Mouse (Mus musculus) R1 (cell line): ENCODE data around the gene Ldah.

ENCODE experiments used
- DNase-seq: peaks from one replicate; pipeline ENCODE4 v3.0.0-alpha.2; 2018; ENCODE audit warnings: low read depth, low spot score

The Ldah gene

GRCm38 (mm10) chr12:8281225-8282017 is 73.5 kb downstream of the Ldah start:
- no peak for DNase-seq

- peak; percentile 86 for DNase-seq
Observed at GRCm38 (mm10) chr12:8287970-8288369, 80.1 kb downstream of the Ldah start.

DNA sequence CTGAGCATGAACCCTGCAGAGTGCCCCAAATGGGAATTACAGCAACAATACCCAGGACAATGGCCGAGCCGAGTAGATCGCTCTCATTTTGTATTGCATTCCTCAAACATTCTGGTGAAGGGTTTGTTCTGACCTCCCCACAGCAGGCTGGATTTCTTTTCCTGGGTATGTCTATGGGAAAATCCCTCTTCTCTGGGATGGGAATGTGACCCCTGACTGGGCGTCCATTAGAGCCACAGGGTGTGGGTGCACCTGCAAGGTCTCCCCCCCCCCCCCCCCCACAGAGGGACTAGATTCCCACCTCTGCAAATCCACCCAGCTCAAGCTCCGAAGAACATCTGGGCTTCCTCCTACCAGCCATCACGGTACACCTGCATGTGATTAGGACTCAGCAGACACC is 81.2 kb downstream of the Ldah start:
- DNase-seq: peak; percentile 79

- no peak for DNase-seq
Observed at GRCm38 (mm10) chr12:8289499-8289898, 81.6 kb downstream of the Ldah start.

GRCm38 (mm10) chr12:8291157-8291853 is 83.4 kb downstream of the Ldah start:
- DNase-seq: no peak

DNA sequence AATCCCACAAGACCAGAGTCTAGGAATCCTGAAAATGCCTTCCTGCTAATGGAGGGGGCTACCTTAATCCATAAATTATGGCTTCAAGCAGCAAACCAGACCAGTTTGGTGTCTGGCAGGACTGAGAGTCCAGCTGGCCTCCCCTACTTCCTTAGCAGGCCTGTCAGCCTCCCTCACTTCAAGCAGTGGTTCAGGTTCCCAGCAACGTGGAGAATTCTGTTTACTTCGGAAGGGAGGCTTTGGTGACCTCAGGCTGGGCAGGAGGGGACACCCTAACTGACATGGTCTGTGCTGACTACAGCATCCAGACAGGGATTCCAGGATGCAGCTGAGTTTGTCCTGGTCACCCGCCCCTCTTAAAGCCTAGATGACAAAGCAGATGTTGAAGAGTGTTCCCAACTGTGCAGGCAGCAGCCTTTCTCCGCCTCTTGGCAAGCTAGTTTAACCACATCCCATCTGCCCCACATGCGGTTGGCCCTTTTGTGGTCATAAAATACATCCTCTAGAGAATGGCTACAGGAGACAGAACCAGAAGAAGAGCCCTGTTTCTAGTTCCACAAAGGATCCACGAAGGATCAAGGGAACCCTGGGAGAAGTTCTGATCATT is 87.5 kb downstream of the Ldah start:
- no peak for DNase-seq

DNA sequence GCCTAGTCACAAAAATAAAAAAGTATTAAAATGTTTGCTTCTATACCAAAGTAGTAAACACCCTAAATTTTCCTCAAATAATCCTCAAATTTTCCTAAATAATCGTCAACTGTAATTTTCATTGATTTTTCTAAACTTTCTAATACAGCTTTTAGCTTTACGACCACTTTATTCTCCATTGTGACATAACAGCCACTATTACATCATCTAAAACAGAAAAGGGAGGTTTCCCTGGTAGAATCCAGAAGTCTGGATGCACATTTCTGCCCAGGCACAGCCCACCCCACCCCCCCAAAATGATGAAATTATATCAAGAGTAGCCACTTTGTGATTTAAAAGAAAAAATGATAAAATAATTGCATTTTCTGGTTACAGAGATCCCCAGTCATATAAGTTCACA is 88.2 kb downstream of the Ldah start:
- no peak for DNase-seq

DNA sequence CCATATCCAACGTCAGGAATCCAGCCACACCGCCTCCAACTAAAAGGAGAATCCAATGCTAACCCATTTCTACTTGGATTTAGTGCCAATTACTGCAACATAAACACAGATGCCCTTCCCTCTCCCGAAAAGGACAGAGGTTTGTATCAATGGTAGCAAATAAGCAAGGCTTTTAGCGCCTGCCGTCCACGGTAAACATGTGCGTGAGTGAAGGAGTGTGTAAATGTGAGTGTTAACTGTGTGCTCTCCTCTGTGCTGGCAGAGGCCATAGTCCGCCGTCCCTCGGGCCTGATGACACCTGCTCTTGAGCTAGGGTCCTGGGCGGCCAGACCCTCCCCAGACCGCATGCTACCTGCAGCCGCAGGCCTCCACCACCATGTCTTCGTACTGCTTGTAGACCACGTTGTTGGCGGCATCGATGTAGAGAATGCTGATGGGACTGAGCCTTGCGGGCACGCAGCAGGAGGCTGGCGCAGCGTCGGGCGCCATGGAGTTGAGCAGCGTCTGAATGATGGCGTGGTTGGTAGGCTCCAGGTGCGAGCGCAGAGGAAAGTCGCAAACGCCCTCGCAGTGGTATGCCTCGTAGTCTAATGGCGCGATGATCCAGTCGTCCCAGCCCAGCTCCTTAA is 89.8 kb downstream of the Ldah start:
- peak; percentile 48 for DNase-seq

GRCm38 (mm10) chr12:8298361-8299142 is 90.6 kb downstream of the Ldah start:
- peak; percentile 50 for DNase-seq

GRCm38 (mm10) chr12:8299143-8300110 is 91.5 kb downstream of the Ldah start:
- no peak for DNase-seq

DNA sequence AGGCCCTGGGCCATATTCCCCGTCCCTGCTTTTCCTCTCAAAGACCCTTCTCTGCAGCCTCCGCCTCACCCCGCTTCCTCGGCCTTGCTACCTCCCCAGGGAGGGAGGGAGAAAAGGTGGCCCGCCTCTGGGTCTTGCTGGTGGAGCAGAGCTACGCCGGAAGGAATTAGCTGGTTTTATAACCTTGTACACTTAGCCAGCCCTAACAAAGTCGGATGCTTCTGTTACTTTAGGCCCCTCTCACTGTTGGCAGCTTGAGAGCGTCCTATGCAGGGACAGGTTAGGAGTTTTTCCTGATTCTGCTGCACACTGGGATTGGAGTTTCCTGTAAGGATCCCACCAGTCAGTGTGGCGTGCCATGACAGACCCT is 92.2 kb downstream of the Ldah start:
- DNase-seq: no peak

DNA sequence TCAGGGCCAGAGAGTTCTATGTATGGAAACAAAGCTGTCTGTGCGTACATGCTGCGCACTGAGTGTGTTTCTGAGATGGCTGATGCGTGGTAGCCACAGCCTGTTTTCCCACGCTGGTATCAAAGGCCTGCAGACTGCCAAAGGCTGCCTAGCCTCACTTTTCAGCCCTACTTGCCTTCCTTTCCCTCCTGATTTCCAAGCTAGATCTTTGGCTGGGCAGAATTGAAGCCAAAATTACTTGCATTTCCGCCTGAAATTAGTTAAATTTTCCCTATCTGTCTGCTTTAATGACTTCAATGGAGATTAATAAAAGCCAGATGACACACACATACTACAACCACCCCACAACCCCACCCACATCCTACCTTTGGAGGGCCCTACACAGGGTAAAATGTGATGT is 92.6 kb downstream of the Ldah start:
- DNase-seq: no peak

- DNase-seq: no peak
Observed at GRCm38 (mm10) chr12:8301011-8301814, 93.3 kb downstream of the Ldah start.

DNA sequence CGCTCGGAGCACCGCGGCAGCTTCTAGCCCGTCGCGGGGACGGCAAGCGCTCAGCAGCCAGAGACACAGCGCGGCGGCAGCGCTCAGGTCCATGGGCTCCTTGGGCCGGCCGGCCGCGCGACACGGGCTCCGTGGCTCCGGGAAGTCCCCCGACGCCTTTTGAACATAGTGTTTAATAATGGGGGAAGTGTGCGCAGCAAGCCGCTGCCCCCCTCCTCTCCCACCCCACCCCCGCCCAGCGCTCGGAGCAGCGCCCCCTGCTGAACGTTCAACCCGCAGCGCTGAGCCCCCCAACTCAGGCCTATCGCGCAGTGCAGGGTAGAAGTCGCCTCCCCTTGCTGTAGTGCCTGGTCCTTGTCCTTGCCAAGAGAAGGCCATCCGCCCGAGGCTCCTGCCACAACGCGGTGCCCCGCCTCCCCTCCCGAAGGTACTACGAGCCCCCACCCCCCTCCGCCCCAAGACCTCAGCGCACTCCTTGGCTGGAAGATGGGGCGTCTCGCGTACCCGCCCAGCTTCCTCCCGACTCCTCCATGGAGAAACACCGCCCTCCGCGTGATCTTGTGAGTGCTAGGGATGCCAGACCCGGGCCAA is 94.0 kb downstream of the Ldah start, which contains the start of gene Gdf7:
TSS of gene Gdf7 (minus strand) at position 114 of the 591 bp plus-strand sequence.
- peak; percentile 77 for DNase-seq

DNA sequence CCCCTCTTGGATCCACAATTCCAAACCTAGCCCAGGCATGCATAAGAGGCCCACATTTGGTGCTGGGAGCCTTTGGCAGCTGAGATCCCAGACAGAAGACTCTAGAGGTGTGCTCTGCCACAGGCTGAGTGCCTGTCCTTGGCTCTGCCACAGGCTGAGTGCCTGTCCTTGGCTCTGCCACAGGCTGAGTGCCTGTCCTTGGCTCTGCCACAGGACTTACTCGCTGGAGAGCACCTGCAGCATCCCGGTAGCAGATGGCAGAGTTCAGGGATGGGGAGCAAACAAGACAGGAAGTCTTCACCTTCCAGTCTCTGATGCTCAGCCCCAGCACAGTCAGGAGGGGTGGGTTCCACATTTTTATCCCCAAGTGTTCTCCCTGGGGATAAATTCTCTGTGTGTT is 97.4 kb downstream of the Ldah start:
- DNase-seq: no peak

DNA sequence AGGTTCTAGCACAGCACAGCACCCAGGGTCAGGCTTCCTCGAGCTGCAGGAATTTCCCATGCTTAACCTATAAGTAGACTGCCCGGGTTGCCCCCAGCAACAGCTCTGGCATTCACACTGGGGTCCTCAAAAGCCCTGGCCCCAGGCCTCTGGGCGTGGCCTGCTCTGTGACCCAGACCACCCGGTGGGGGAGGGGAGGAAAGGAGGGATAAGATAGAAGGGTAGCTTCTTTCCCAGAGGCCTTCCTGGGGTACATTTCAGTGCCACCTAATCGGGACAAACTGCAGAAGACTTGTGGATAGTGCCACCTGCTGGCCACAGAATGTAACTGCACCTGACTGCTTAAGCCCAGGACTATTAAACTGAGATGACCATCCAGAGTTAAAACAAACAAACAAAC is 98.5 kb downstream of the Ldah start:
- peak; percentile 81 for DNase-seq

DNA sequence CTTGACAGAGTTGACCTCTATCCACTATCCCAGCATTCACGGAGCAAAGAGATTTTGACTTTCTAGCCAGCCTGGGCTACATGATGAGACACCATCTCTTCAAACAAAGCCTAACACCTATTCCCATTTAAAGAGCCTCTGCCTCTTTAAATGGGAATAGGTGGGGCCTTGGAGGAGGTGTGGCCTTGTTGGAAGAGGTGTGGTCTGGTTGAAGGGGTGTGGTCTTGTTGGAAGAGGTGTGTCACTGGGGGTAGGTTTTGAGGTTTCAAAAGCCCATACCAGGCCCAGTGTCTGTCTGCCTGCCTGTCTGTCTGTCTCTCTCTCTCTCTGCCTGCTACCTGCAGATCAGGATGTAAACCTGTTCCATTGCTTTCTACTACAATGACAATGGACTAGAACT is 99.0 kb downstream of the Ldah start:
- peak; percentile 80 for DNase-seq

GRCm38 (mm10) chr12:8310992-8311391 is 103.1 kb downstream of the Ldah start:
- DNase-seq: no peak

DNA sequence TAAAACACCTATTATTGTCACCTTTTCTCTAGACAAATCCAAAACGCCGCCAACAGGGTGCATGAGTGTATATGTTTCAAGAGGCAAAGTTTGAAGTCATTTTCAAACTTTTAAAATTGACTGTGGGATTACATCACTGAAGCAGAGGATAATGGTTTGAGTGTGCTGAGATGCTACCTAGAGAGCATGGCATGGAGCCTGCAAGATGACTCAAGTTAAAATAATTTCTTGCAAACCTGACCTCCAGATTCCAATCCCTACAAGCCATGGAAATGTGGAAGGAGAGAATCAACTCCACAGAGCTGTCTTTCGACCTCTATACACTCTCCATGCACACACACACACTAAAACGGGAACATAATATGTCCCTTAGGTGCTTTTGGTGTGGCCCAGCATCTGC is 104.4 kb downstream of the Ldah start:
- DNase-seq: no peak
